Mouse (Mus musculus) gastrocnemius, postnatal 25 days (tissue): ENCODE measurements around the gene Spryd7. TPM values are rescaled to one million over a fixed set of nuclear protein-coding genes. Genes with fewer than 3 reads are reported as not detected.
"Not testable (repeated sequence)": the region's sequence is repeated elsewhere in the genome, so short reads cannot be mapped to it uniquely, and the experiment has no call there.

ENCODE experiments used
- DNase-seq: peaks from one replicate; pipeline ENCODE4 v3.0.0; 2022
- long read RNA-seq, 2 experiments: library from polyadenylated mRNA; stranded (forward); transcript quantifications; one replicate each; pipeline ENCODE4 v2.0.0; 2021
- total RNA-seq, 2 experiments: library from RNA; stranded (reverse); gene quantifications; 1 replicate in 1 of 2; 2 replicates in 1 of 2; pipeline ENCODE4 v1.2.3; 2021

Gene Spryd7
- 10 to 100 TPM; 37.5 to 42.2 TPM for total RNA-seq
- long read RNA-seq, experiment 1, full-length matches to known transcripts, result 48 of 115 reads
- long read RNA-seq, experiment 1, partial matches to known transcripts, result 66 of 115 reads
- long read RNA-seq, experiment 1, other reads (novel, unspliced or antisense), result 1 of 115 reads
- long read RNA-seq, experiment 2, full-length matches to known transcripts, result 42 of 76 reads
- long read RNA-seq, experiment 2, partial matches to known transcripts, result 29 of 76 reads
- long read RNA-seq, experiment 2, other reads (novel, unspliced or antisense), result 5 of 76 reads

DNA sequence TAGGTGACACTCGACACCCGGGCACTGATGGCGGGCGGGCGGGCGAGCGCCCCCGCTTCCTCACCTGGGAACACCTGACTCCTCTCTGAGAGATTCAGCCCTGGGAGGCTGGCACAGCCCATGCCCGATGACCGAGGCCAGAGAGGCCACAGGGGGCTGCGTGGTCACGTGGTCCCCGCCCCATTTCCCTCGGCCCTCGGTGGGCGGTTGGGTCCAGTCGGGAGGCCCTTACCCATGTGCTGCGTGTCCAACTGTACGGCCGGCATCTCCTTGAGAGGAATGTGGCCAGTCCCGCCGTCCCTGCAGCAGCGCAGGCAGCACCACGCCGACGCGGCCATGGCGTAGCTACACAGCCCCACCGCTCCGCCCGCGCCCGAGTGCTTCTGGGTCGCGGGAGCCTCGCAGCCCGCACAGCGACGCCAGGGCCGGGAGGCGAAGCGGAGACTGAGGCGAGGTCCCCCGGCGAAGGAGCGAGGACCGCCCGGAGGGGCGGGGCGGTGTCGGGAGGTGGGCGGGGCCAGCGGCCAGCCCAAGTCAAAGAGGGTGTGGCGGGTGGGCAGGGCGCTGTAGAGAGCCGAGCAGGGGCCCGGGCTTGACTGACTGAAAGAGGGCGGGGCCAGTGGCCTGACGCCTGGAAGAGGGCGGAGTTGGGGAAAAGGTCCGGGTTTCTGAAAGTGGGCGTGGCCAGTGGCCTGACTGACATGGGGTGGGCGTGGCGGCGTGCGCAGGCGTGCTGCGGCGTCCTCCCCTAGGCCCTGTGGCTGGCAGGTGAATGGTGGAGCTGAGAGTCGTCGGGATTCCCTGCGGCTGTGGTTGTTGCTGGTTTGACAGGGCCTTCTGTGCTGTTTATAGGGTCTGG lies at the start of gene Spryd7:
TSS of gene Spryd7 (minus strand) at position 598 of the 859 bp plus-strand sequence.
- DNase-seq, result peak; percentile 98

DNA sequence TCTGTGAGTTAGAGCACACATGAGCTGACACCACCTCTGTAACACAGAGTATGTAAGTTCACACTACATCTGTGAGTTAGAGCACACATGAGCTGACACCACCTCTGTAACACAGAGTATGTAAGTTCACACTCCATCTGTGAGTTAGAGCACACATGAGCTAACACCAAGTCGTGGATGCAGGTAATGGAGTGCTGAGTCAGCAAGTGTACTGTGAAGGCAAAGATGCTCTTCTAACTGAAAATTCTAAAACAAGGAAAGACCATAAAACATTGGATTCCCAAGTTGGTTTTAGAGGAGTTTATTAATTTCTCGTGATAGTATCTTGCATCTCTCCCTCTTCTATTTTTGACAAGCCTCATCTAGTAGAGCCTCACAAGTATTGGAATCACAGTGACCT lies 49.4 kb upstream of the Spryd7 start:
- not testable (repeated sequence) for DNase-seq

DNA sequence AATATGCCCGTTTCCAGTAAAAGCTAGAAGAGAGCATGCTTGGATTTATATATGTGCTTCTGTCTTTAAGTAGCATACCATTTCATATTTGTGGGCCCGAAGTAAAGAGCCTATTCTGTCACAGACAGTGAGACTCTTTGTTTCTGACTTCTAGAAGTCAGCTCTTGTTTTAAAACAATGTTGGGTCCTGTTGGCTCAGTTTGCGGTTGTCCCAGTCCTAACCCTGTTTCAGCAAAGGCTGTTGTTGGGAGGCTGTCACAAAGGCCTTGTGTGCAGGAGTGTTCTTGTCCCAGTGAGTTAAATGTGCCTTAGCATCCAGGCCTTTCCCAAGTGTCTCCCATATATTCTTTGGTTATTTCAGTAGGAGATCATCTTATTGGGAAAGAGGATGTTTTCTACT lies 47.4 kb upstream of the Spryd7 start:
- DNase-seq, result no peak

DNA sequence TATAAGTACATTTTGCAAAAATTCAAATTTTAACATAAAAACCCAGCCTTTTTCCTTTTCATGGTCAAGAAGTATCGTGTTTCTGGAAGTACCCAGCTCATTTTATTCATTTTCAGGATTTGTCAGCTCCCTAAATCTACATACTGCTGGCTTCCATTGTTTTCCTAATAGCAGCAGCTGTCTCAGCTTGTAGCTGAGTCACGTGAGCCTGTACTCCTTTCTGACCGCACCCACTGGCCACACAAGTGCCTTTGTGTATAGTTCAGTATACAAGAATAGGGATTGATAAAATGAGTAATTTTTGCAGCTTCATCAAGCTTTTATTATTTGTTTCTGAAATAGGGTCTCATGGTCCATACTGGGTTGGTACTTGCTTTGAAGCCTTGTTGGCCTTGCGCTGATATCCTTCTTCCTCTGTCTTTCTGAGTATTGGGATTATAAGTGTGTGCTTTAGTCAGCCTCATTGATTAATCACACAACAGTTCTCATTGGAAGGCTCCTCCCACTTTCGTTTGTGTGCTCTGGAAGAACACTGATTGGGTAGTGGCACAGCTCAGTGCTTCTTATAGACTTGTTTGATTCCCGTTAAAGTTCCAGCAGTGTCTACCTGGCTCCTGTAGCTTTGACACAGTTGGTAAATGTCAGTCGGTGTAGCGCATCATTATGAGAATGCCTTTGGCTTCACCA lies 46.5 kb upstream of the Spryd7 start:
- no peak for DNase-seq

DNA sequence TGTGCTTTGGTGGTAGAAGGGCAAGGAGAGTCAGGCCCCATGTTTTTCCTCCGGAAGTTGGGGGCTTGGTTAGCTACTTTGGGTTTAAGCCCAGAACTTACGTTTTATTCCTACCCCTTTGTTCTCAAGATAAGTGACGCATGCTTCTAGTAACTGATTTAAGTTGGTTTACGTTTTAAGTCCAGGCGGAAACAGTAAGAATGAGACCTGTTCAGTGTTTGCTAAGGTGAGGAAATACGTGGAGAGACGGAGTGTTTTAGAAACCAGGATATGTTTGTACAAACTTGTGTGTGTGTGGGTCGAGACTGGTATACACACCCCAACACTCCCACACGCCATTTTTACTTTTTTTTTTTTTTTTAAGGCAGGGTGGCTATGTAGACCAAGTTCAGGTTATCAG lies 44.7 kb upstream of the Spryd7 start:
- no peak for DNase-seq

DNA sequence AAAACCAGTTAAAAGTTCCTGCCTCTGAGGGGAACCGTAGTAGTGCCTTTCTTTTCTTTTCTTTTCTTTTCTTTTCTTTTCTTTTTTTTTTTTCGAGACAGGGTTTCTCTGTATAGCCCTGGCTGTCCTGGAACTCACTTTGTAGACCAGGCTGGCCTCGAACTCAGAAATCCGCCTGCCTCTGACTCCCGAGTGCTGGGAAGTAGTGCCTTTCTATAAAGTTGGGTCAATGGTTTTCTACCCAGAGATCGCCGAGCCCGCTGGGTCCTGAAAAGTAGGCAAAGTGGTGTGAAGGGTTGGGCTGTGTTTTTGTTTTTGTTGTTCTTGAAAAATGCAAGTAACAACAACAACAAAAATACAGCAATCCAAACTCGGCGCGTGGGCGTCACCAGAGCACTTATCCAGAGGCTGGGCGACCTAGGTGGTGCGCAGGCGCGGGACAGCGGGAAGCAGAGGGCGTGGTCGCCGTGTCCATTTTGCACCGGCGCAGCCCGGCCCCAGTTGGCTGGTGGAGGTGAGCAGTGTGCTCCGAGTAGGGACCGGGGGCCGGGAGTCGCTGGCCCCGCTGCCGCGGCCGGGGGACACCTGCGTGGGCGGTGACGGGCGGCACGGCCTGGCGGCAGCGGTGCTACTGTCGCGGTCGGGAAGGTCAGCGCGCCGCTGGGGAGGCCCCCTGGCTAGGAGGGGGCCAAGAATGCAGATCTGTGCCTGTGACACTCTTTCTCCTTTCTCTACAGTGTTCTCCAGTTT lies 42.5 kb upstream of the Spryd7 start:
- DNase-seq, result peak; percentile 90

DNA sequence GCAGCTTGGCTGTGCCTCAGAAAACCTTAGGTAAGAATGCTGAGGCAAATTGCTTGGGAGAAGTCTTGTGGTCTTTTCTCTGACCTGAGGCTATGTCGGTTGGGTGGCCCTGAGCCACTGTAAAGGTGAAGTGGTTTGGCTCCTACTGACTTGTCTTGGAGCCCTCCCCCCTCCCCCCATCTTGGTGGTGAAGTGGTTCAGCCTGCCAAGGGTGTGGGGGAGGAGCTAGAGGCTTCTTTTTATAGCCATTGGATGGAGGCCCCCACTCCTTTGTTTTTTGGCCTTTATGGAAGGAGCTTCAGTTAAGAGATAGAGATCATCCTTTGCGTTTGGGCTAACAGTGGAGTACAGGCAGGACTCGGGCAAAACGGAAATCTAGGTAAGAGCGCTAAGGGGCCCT lies 41.3 kb upstream of the Spryd7 start, which contains the start of gene Trim13:
TSS of gene Trim13 (plus strand) at position 280 of the 400 bp plus-strand sequence.
- DNase-seq, result no peak

DNA sequence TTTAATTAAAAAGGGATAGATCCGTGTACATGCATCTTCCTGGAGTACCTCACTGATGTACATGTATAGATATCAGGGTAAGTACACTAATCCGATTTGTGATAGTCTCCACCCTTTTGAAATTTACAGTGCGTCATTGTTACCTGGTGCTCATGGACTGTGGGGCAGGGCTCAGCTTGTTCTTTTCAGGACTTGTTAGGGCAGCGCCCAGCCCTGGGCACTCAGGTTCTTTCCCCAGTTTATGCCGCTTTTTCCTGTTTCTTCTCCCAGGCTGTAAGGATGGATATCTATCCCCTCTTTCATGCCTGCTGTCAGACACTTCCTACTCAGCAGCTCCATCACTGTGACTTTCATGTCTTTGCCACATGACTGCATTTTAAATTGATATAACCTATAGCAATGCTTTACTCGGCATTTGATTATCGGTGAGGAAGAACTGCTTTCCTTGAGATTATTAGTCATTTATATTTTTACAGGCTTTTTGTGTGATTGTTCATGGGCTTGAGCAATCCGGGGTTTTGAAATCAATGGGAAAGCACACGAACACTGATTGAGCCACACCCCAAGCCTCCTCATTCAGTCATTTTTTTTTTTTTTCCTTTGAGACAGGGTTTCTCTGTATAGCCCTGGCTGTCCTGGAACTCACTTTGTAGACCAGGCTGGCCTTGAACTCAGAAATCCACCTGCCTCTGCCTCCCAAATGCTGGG lies 40.2 kb upstream of the Spryd7 start:
- no peak for DNase-seq

DNA sequence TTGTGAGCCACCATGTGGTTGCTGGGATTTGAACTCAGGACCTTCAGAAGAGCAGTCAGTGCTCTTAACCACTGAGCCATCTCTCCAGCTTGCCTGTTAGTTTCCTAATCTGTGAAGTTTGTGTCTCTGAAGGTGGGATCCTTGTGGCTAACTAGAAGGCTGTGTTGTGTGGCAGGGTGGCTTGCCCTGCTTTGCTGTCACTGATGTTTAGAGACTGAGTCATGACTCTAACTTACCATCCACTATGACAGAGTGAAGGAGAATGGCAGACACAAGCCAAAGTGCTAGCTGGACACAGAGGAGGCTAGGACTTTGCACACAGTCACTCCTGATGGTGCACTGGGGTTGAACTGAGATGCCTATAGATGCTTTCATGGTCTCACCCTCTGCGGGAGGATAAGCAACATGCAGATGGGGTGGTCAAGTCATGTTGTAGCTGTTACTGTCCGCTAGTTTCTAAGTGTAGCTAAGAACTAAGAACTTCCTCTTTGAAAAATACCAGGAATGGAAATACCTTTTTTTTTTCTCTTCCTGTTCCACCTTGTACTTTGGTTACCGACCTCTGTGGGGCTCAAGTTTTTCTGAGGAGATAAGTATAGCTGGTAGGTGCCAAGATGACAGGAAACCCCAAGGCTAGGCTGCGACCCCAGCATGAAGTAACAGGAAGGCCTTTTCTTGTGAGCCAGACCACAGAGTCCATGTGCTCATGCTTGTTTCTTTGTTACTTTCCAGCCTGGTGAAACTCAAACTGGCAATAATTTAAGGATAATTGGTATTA lies 32.8 kb upstream of the Spryd7 start:
- no peak for DNase-seq

DNA sequence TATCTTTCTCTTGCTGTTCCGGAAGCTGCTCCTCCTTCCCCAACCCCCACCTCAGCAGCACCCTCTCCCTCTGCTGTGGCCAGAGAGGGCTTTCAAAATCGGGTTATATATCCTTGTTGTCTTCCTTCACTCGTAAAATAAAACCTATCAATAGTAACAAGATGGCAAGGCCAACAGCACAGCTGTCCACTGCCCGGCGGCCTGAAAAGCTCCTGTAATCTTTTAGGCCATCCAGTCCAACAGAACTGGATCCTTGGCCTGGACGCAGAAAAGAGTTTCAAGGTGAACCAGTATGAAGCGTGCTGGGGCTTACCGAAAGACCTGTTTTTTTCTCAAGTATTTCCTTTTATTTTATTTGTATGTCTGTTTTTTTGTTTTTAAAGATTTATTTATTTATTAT lies 19.3 kb upstream of the Spryd7 start:
- DNase-seq, result peak; percentile 50

DNA sequence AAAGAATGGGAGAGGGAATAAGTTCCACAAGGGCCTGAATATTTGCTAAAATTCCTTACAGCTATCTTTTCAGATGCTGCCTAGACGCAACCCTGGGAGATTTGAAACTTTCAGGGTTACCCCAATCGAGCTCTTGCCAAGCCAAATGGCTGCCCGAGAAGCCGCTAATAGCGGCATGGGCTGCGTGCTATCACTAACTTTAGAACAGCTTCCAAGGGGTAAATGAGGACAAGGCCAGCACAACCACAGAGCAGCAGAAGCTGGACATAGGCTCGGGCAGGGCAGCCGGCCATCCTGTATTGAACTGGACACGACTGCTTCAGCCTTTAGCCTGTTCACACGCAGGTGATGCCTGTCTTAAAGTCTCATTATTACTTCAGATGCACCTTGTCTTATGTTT lies 18.4 kb upstream of the Spryd7 start:
- peak; percentile 51 for DNase-seq

DNA sequence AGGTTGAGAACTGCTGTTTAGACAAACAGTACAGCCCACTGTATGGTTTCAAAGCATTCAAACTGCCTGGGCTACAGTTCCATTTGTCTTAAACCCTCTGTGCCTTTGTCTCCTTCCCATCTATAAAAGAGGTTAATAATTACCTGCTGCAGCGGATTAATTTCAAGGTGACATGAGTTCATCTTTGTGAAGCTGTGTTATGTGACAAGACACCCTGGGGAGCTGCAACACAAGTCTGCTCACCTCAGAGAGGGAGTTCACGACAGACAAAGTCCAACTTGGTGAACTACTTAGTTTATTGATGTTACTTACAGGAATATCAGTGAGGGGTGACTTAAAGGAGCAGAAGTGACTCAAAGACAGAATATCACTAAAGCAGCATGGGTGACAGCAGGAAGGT lies 15.4 kb upstream of the Spryd7 start:
- no peak for DNase-seq

DNA sequence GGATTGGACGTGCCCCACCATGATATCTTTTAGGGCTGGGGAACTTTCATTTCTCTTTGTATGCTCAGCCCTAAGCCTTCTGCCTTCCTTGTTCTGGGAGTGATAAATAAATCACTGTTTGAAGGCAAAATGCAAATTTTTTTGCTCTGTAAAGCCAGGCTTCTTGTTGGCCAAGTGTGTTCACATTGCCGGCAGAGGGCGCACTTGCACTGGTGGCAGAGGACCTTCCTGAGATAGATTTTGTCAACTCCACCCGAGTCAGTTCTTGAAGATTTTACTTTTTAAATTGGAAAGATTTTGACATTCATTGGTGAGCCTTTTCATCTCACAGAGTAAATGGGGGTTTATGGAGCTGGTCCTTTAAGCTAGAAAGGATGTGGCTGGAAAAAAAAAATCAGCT lies 14.7 kb upstream of the Spryd7 start:
- peak; percentile 52 for DNase-seq

DNA sequence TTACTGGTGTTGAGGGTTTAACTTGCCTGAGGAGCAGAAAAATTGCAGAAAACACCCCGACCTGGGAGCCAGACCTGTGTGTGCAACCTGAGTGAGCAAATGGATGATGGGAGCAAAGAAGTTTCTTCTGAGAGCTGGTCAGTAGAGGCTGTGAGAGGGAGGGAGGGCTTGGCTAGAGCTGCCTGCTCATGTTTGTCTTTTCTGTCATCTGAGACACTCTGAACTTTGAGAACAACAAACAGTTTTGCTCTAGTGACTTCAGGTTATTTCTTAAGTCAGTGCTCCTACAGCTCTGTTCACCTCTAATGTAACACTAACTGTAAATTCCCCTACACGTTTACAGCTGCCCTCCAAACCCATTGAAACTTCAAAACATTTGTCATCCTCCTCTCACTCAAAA lies 12.7 kb upstream of the Spryd7 start:
- DNase-seq, result no peak

DNA sequence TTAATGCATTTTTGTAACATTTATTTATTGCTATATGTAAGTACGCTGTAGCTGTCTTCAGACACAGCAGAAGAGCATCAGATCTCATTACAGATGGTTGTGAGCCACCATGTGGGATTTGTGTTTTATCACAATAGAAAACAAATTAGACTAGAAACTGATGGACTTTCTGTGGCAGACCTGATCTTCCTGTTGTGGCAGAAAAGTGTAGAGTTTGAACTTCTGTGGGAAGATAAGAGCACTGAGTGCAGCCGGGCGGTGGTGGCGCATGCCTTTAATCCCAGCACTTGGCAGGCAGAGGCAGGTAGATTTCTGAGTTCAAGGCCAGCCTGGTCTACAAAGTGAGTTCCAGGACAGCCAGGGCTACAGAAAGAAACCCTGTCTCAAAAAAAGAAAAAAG lies 9.5 kb upstream of the Spryd7 start:
- not testable (repeated sequence) for DNase-seq

DNA sequence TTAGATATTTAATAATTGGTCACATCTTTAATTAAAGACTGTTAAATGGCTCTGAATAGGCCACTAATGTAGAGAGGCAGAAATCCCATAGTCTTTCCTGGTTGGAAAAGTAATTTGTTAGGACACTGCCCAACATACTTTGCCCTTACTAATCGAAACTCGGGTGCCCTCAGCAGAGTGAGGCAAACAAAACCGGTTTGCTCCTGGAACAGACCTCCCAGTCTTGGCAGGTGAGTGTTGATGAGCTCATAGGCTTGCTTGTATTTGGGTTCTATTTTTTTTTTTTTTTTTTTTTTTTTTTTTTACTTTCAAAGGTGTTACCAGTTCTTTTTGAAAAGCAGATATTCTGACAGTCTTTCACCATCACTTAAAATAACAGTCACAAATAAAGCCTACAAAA lies 3.2 kb upstream of the Spryd7 start:
- DNase-seq, result no peak

DNA sequence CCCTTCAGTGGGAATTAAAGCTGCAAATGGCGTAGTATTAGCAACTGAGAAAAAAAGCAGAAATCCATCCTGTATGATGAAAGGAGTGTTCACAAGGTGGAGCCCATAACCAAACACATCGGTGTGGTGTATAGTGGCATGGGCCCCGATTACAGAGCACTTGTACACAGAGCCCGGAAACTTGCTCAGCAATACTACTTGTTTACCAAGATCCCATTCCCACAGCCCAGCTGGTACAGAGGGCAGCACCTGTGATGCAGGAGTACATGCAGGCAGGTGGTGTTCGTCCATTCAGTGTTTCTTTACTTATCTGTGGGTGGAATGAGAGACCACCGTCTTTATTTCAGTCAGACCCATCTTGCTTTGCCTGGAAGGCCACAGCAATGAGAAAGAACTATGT lies 2.2 kb upstream of the Spryd7 start:
- DNase-seq, result no peak

DNA sequence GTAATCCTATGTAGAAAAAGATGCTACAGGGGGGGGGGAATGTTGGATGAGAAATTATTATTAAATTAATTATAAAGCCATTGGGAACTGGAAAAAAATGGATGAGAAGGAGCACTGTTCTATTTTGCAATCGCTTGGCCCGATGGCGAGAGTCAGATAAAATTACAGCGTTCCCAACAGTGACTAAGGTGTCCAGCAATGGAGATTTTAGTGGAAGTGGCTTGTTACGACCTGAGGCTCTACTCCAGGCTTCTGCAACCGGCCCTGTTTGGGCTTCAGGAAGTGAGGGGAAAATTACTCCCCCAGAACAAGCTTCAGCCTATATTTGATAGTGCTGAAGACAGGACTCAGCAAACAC lies 776 bp downstream of the Spryd7 start:
- peak; percentile 41 for DNase-seq

DNA sequence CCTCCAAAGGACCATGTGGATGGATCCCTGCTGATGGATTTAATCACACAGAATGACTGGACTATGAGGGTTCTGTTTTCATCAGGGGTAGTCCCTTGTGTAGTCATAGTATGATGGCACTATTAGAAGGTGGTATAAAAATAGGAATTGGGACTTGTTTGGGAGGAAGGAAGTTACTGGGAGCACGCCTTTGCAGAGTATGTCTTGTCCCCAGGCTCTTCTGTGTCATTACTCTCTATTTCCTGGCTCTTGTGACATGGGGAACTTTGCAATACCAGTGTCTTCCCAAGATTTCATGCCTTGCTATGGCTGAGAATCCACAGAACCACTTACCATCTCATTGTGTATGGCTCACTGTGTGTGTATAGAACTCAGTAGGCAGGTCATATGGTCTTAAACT lies 8.1 kb downstream of the Spryd7 start:
- DNase-seq, result no peak

DNA sequence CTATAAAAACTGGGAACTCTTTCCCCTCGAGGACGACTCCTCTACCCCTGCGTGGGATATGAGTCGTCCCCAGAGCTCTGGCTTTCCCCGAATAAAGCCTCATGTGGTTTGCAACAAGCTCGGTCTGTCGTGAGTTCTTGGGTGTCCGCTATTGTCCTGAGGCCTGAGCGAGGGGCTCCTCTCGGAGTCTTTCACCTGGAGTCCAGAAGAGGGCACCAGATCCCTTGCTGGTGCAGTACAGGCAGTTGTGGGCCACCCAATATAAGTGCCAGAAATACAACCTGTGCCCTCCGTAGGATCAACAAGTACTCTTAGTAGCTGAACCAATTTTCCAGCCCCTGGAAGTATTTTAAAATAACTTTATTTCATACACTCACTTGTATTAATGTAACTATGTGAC lies 18.9 kb downstream of the Spryd7 start:
- DNase-seq, result not testable (repeated sequence)
